Mouse (Mus musculus): ENCODE measurements at regions not wholly inside any gene's neighbourhood (a gene's known extent, or its start where the extent isn't known, plus 50 kb on each side); places are given as distances from the start of the nearest gene placed in this dataset.

GRCm38 (mm10) chr13:71481205-71481604 lies 482.3 kb downstream of the Irx1 start:
- TF ChIP-seq CTCF (conservative IDR thresholded peaks at IDR 0.05; ENCODE audit: insufficient read depth, insufficient read length, low read depth, low read length): no peak
- no peak for TF ChIP-seq POLR2A (IDR thresholded peaks at IDR 0.05; ENCODE audit: low read depth, low read length)
